Mouse (Mus musculus): Measurements from ENCODE around the gene 1700001C19Rik. TPM values are rescaled to one million over a fixed set of nuclear protein-coding genes. Genes with fewer than 3 reads are reported as not detected.
A peak's percentile ranks its signal among the peaks of the same experiment; 100 is the strongest.

The 1700001C19Rik gene
- 0.22 and 0.24 TPM in 2 replicates for polyA plus RNA-seq (2014; fragmentation: Nextera tagmentation; extraction: Ambion mirVana)

DNA sequence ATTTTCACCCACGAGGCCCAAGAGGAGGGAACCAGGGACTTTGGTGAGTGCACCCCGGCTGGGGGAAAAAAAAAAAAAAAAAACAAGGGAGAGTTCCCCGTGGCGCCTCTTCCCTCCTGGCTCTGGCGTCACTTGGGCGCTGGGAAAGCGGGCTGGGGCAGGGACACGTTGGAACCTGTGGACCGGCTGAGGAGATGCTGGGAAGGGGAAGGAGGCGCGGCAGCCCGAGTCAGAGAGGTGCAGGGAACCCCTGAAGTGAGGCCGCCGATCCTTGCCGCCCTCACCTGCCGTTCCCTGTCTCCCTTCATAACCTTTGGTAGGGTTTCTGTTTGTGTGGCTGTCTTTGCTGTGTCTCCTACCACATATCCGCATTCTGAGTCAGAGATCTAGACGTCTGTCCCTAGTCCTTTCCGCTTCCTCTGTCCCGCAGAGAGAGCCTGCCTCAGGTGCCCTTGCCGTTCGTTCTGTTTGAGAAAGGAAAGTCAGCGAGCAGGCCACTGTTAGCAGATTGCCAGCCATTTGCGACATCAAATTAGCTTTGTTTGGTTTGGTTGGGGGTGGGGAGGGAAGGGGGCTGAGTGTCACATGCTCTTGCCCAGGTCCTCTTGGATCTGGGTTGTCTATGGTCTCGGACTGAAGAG, at the start of gene 1700001C19Rik:
TSS of gene 1700001C19Rik (minus strand) at position 470 of the 641 bp plus-strand sequence.
- peak within 1 kb of the TSS; percentile 23; the same call in 1 of the 2 replicates for H3K27ac ChIP-seq (ENCODE audit: low read depth)
- peaks cover 21% of the 10 kb centered on the region for H3K27me3 ChIP-seq (replicated peaks; ENCODE audit: control insufficient read depth, insufficient read depth, low read length)
- no peaks in the 10 kb centered on the region for H3K9me3 ChIP-seq (ENCODE audit: control insufficient read depth, low read length)
- DNase-seq (ENCODE audit: low spot score): no peak
- H3K36me3 ChIP-seq (ENCODE audit: control insufficient read depth, insufficient read depth, low read length): no peaks in the 10 kb centered on the region
- ATAC-seq (replicated peaks; ENCODE audit: low FRiP score, low TSS enrichment, low read depth): no peak
- H3K4me1 ChIP-seq (replicated peaks; ENCODE audit: control insufficient read depth, insufficient read depth, low read length): peaks cover 26% of the 10 kb centered on the region
- H3K4me3 ChIP-seq (ENCODE audit: low read depth, low read length): peak within 1 kb of the TSS; percentile 46
- H3K9ac ChIP-seq (ENCODE audit: low read length): peak within 1 kb of the TSS; percentile 55
- 5% methylated on average over 25 of the region's 25 CpGs for WGBS
- peak within 1 kb of the TSS; percentile 70 for H3K4me2 ChIP-seq (ENCODE audit: low read length)

GRCm38 (mm10) chr17:47485791-47486190, 48.6 kb upstream of the 1700001C19Rik start:
- Histone ChIP-seq H3K4me1 (replicated peaks; ENCODE audit: control insufficient read depth, insufficient read depth, low read length) (peaks cover 17% of the 10 kb centered on the region), H3K27ac (ENCODE audit: low read depth) (peak overlapping the region; percentile 76; the same call in 1 of the 2 replicates), H3K9ac (ENCODE audit: low read length) (no peak overlapping the region), H3K27me3 (replicated peaks; ENCODE audit: control insufficient read depth, insufficient read depth, low read length) (no peaks in the 10 kb centered on the region), H3K9me3 (ENCODE audit: control insufficient read depth, low read length) (no peaks in the 10 kb centered on the region), H3K4me2 (ENCODE audit: low read length) (no peak overlapping the region), H3K4me3 (ENCODE audit: low read depth, low read length) (no peak overlapping the region), H3K36me3 (ENCODE audit: control insufficient read depth, insufficient read depth, low read length) (peaks cover 31% of the 10 kb centered on the region)
- DNase-seq (ENCODE audit: low spot score) (peak; percentile 71), ATAC-seq (replicated peaks; ENCODE audit: low FRiP score, low TSS enrichment, low read depth) (peak; percentile 28; the same call in 1 of the 2 replicates)
- WGBS: 56% methylated on average over 3 of the region's 3 CpGs

- no peak overlapping the region for H3K4me2 ChIP-seq (ENCODE audit: low read length)
- no peak for ATAC-seq (replicated peaks; ENCODE audit: low FRiP score, low TSS enrichment, low read depth)
- WGBS: 3% methylated on average over 3 of the region's 3 CpGs
Measured at GRCm38 (mm10) chr17:47484993-47485392, 47.8 kb upstream of the 1700001C19Rik start.

GRCm38 (mm10) chr17:47484241-47484921, 47.2 kb upstream of the 1700001C19Rik start:
- DNase-seq (ENCODE audit: low spot score) (no peak), ATAC-seq (replicated peaks; ENCODE audit: low FRiP score, low TSS enrichment, low read depth) (peak; percentile 85)
- 35% methylated on average over 1 of the region's 1 CpGs for WGBS
- no peaks in the 10 kb centered on the region for H3K9me3 ChIP-seq (ENCODE audit: control insufficient read depth, low read length)
- H3K27ac ChIP-seq (ENCODE audit: low read depth): peak overlapping the region; percentile 76
- no peak overlapping the region for H3K9ac ChIP-seq (ENCODE audit: low read length)
- H3K4me3 ChIP-seq (ENCODE audit: low read depth, low read length): no peak overlapping the region
- H3K4me2 ChIP-seq (ENCODE audit: low read length): no peak overlapping the region
- peaks cover 17% of the 10 kb centered on the region for H3K36me3 ChIP-seq (ENCODE audit: control insufficient read depth, insufficient read depth, low read length)
- no peaks in the 10 kb centered on the region for H3K27me3 ChIP-seq (replicated peaks; ENCODE audit: control insufficient read depth, insufficient read depth, low read length)
- peaks cover 17% of the 10 kb centered on the region for H3K4me1 ChIP-seq (replicated peaks; ENCODE audit: control insufficient read depth, insufficient read depth, low read length)

More at GRCm38 (mm10) chr17:47484993-47485392, 47.8 kb upstream of the 1700001C19Rik start:
- Histone ChIP-seq H3K9ac (ENCODE audit: low read length) (no peak overlapping the region), H3K4me3 (ENCODE audit: low read depth, low read length) (no peak overlapping the region), H3K27me3 (replicated peaks; ENCODE audit: control insufficient read depth, insufficient read depth, low read length) (no peaks in the 10 kb centered on the region), H3K27ac (ENCODE audit: low read depth) (peak overlapping the region; percentile 76), H3K4me1 (replicated peaks; ENCODE audit: control insufficient read depth, insufficient read depth, low read length) (peaks cover 17% of the 10 kb centered on the region), H3K9me3 (ENCODE audit: control insufficient read depth, low read length) (no peaks in the 10 kb centered on the region), H3K36me3 (ENCODE audit: control insufficient read depth, insufficient read depth, low read length) (peaks cover 23% of the 10 kb centered on the region)
- DNase-seq (ENCODE audit: low spot score): peak; percentile 59

DNA sequence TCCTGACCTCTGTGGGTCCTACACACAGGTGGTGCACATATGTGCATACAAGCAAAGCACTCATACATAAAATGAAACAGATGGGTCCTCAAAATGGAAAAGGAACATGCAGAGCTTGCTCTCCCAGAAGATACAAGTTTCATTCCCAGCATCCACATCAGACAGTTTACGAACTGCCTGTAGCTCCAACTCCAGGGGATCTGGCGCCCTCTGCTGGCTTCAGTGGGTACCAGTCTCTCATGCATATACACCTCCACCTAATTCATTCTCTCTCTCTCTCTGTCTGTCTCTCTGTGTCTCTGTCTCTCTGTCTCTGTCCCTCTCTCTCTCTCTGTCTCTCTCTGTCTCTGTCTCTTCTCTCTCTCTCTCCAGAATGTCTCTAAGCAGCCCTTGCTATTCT, 45.2 kb upstream of the 1700001C19Rik start:
- no peaks in the 10 kb centered on the region for H3K27me3 ChIP-seq (replicated peaks; ENCODE audit: control insufficient read depth, insufficient read depth, low read length)
- peak; percentile 85 for DNase-seq (ENCODE audit: low spot score)
- peaks cover 17% of the 10 kb centered on the region for H3K4me1 ChIP-seq (replicated peaks; ENCODE audit: control insufficient read depth, insufficient read depth, low read length)
- no peaks in the 10 kb centered on the region for H3K9me3 ChIP-seq (ENCODE audit: control insufficient read depth, low read length)
- no peak overlapping the region for H3K4me2 ChIP-seq (ENCODE audit: low read length)
- no peaks in the 10 kb centered on the region for H3K36me3 ChIP-seq (ENCODE audit: control insufficient read depth, insufficient read depth, low read length)
- H3K27ac ChIP-seq (ENCODE audit: low read depth): no peak overlapping the region
- no peak overlapping the region for H3K9ac ChIP-seq (ENCODE audit: low read length)
- 48% methylated on average over 2 of the region's 2 CpGs for WGBS
- H3K4me3 ChIP-seq (ENCODE audit: low read depth, low read length): no peak overlapping the region
- no peak for ATAC-seq (replicated peaks; ENCODE audit: low FRiP score, low TSS enrichment, low read depth)

- Histone ChIP-seq H3K4me2 (ENCODE audit: low read length) (no peak overlapping the region), H3K36me3 (ENCODE audit: control insufficient read depth, insufficient read depth, low read length) (no peaks in the 10 kb centered on the region)
- WGBS: 61% methylated on average over 3 of the region's 3 CpGs
Measured at GRCm38 (mm10) chr17:47479887-47480286, 42.7 kb upstream of the 1700001C19Rik start.

DNA sequence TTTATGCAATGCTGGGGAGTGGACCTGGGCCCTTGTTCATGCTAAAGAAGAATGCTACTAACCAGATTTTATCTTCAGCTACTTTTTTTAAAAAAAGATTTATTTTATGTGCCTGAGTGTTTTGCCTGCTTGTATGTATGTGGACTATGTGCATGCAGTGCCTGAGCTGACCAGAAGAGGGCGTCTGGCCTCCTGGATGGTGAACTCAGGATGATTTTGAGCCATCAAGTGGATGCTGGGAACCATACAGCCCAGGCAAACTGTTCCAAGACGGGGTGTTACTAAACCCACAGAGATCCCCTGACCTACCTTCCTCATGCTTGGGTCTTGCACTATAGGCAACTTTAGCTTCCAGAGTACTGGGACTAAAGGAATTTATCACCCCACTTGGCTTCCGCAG, 38.5 kb upstream of the 1700001C19Rik start:
- no peaks in the 10 kb centered on the region for H3K9me3 ChIP-seq (ENCODE audit: control insufficient read depth, low read length)
- H3K27me3 ChIP-seq (replicated peaks; ENCODE audit: control insufficient read depth, insufficient read depth, low read length): no peaks in the 10 kb centered on the region
- no peak overlapping the region for H3K4me2 ChIP-seq (ENCODE audit: low read length)
- DNase-seq (ENCODE audit: low spot score) (no peak), ATAC-seq (replicated peaks; ENCODE audit: low FRiP score, low TSS enrichment, low read depth) (no peak)
- no peak overlapping the region for H3K4me3 ChIP-seq (ENCODE audit: low read depth, low read length)
- no peaks in the 10 kb centered on the region for H3K36me3 ChIP-seq (ENCODE audit: control insufficient read depth, insufficient read depth, low read length)
- H3K27ac ChIP-seq (ENCODE audit: low read depth): no peak overlapping the region
- H3K4me1 ChIP-seq (replicated peaks; ENCODE audit: control insufficient read depth, insufficient read depth, low read length): peaks cover 10% of the 10 kb centered on the region
- 63% methylated on average over 3 of the region's 3 CpGs for WGBS
- no peak overlapping the region for H3K9ac ChIP-seq (ENCODE audit: low read length)

More at GRCm38 (mm10) chr17:47479887-47480286, 42.7 kb upstream of the 1700001C19Rik start:
- Histone ChIP-seq H3K27me3 (replicated peaks; ENCODE audit: control insufficient read depth, insufficient read depth, low read length) (no peaks in the 10 kb centered on the region), H3K4me1 (replicated peaks; ENCODE audit: control insufficient read depth, insufficient read depth, low read length) (peaks cover 5% of the 10 kb centered on the region), H3K9ac (ENCODE audit: low read length) (no peak overlapping the region), H3K27ac (ENCODE audit: low read depth) (no peak overlapping the region), H3K4me3 (ENCODE audit: low read depth, low read length) (no peak overlapping the region), H3K9me3 (ENCODE audit: control insufficient read depth, low read length) (no peaks in the 10 kb centered on the region)
- DNase-seq (ENCODE audit: low spot score) (no peak), ATAC-seq (replicated peaks; ENCODE audit: low FRiP score, low TSS enrichment, low read depth) (no peak)

- Histone ChIP-seq H3K36me3 (ENCODE audit: control insufficient read depth, insufficient read depth, low read length) (no peaks in the 10 kb centered on the region), H3K4me1 (replicated peaks; ENCODE audit: control insufficient read depth, insufficient read depth, low read length) (peaks cover 16% of the 10 kb centered on the region), H3K9me3 (ENCODE audit: control insufficient read depth, low read length) (no peaks in the 10 kb centered on the region), H3K4me3 (ENCODE audit: low read depth, low read length) (no peak overlapping the region), H3K27me3 (replicated peaks; ENCODE audit: control insufficient read depth, insufficient read depth, low read length) (no peaks in the 10 kb centered on the region), H3K9ac (ENCODE audit: low read length) (no peak overlapping the region), H3K4me2 (ENCODE audit: low read length) (no peak overlapping the region), H3K27ac (ENCODE audit: low read depth) (no peak overlapping the region)
- 90% methylated on average over 4 of the region's 4 CpGs for WGBS
- ATAC-seq (replicated peaks; ENCODE audit: low FRiP score, low TSS enrichment, low read depth): no peak
- no peak for DNase-seq (ENCODE audit: low spot score)
Measured at GRCm38 (mm10) chr17:47475181-47475580, 38.0 kb upstream of the 1700001C19Rik start.
